Mouse (Mus musculus) midbrain, embryonic 16.5 days (tissue): ENCODE measurements at regions not wholly inside any gene's neighbourhood (a gene's known extent, or its start where the extent isn't known, plus 50 kb on each side); places are given as distances from the start of the nearest gene placed in this dataset.
A peak's percentile ranks its signal among the peaks of the same experiment; 100 is the strongest.

Experiments used
- ATAC-seq: fragments of 200-750 bp; cut with Nextera tagmentation; 2 replicates; pipeline ENCODE4 v1.8.0; 2017; ENCODE audit warnings: moderate TSS enrichment
- H3K27ac ChIP-seq: fragments of 300-500 bp; sonication (generic); 2 replicates; pipeline ENCODE4 v1.5.1; 2014; ENCODE audit warnings: mild to moderate bottlenecking, low read length, mixed read lengths
- H3K27me3 ChIP-seq: fragments of 300-500 bp; sonication (generic); 2 replicates; pipeline ENCODE4 v1.6.1; 2014; ENCODE audit warnings: low read depth, low read length, mixed read lengths; ENCODE audit not compliant: control insufficient read depth, insufficient read depth
- H3K36me3 ChIP-seq: fragments of 300-500 bp; sonication (generic); 2 replicates; pipeline ENCODE4 v1.6.1; 2014; ENCODE audit warnings: mild to moderate bottlenecking, low read length, moderate library complexity, mixed read lengths; ENCODE audit not compliant: control insufficient read depth, insufficient read depth
- H3K4me1 ChIP-seq: fragments of 300-500 bp; sonication (generic); 2 replicates; pipeline ENCODE4 v1.6.1; 2014; ENCODE audit warnings: mild to moderate bottlenecking, low read length, mixed read lengths; ENCODE audit not compliant: control insufficient read depth, insufficient read depth
- H3K4me2 ChIP-seq: fragments of 300-500 bp; sonication (generic); 2 replicates; pipeline ENCODE4 v1.6.1; 2014; ENCODE audit warnings: mild to moderate bottlenecking, low read length, mixed read lengths
- H3K4me3 ChIP-seq: fragments of 300-500 bp; sonication (generic); 2 replicates; pipeline ENCODE4 v1.5.1; 2014; ENCODE audit warnings: low read depth, mild to moderate bottlenecking, low read length, moderate library complexity, mixed read lengths
- H3K9ac ChIP-seq: fragments of 300-500 bp; sonication (generic); 2 replicates; pipeline ENCODE4 v1.6.1; 2014; ENCODE audit warnings: low read depth, low read length, mixed read lengths
- H3K9me3 ChIP-seq: fragments of 300-500 bp; sonication (generic); replicated peaks from 2 replicates; pipeline ENCODE4 v1.6.1; 2014; ENCODE audit warnings: mild to moderate bottlenecking, low read length, mixed read lengths; ENCODE audit not compliant: control insufficient read depth, poor library complexity, severe bottlenecking
- WGBS: fragments of 180-500 bp; shearing (Covaris S2); extraction: QIAGEN DNeasy Blood & Tissue Kit; methylation state at CpG from one replicate; pipeline ENCODE4 v1.1.7; 2014; 5-methylcytosine and 5-hydroxymethylcytosine counted together

GRCm38 (mm10) chr9:41542511-41542910, 381.0 kb upstream of the Ubash3b start:
- Histone ChIP-seq H3K27ac (no peak overlapping the region), H3K4me3 (no peak overlapping the region), H3K4me2 (no peak overlapping the region), H3K36me3 (no peaks in the 10 kb centered on the region), H3K9me3 (no peaks in the 10 kb centered on the region), H3K27me3 (no peaks in the 10 kb centered on the region), H3K4me1 (no peaks in the 10 kb centered on the region; the same call in 1 of the 2 replicates), H3K9ac (no peak overlapping the region)
- 93% methylated on average over 5 of the region's 5 CpGs for WGBS
- no peak for ATAC-seq

- Histone ChIP-seq H3K4me3 (no peak overlapping the region), H3K27me3 (no peaks in the 10 kb centered on the region), H3K36me3 (no peaks in the 10 kb centered on the region), H3K27ac (peak overlapping the region; percentile 60), H3K9me3 (no peaks in the 10 kb centered on the region), H3K4me2 (no peak overlapping the region), H3K9ac (no peak overlapping the region), H3K4me1 (no peaks in the 10 kb centered on the region; the same call in 1 of the 2 replicates)
- 54% methylated on average over 6 of the region's 6 CpGs for WGBS
- no peak for ATAC-seq
Observed at GRCm38 (mm10) chr9:41541327-41541726, 379.8 kb upstream of the Ubash3b start.

GRCm38 (mm10) chr9:41532786-41533185, 371.3 kb upstream of the Ubash3b start:
- Histone ChIP-seq H3K27ac (no peak overlapping the region), H3K36me3 (no peaks in the 10 kb centered on the region), H3K9me3 (no peaks in the 10 kb centered on the region), H3K9ac (no peak overlapping the region), H3K4me1 (peaks cover 3% of the 10 kb centered on the region), H3K4me2 (no peak overlapping the region), H3K27me3 (no peaks in the 10 kb centered on the region), H3K4me3 (no peak overlapping the region)
- WGBS: 76% methylated on average over 3 of the region's 3 CpGs
- no peak for ATAC-seq

- H3K36me3 ChIP-seq: no peaks in the 10 kb centered on the region
- no peaks in the 10 kb centered on the region for H3K27me3 ChIP-seq
- H3K4me1 ChIP-seq: peaks cover 3% of the 10 kb centered on the region
- WGBS: 79% methylated on average over 7 of the region's 7 CpGs
- no peak overlapping the region for H3K27ac ChIP-seq
- no peak for ATAC-seq
- H3K4me3 ChIP-seq: no peak overlapping the region
- no peak overlapping the region for H3K4me2 ChIP-seq
- no peak overlapping the region for H3K9ac ChIP-seq
- no peaks in the 10 kb centered on the region for H3K9me3 ChIP-seq
Observed at GRCm38 (mm10) chr9:41532290-41532689, 370.8 kb upstream of the Ubash3b start.

GRCm38 (mm10) chr9:41531596-41531995, 370.1 kb upstream of the Ubash3b start:
- no peak overlapping the region for H3K27ac ChIP-seq
- no peaks in the 10 kb centered on the region for H3K27me3 ChIP-seq
- 80% methylated on average over 6 of the region's 6 CpGs for WGBS

GRCm38 (mm10) chr9:41526126-41526525, 364.6 kb upstream of the Ubash3b start:
- H3K4me2 ChIP-seq: no peak overlapping the region
- WGBS: 25% methylated on average over 8 of the region's 8 CpGs

More at GRCm38 (mm10) chr9:41531596-41531995, 370.1 kb upstream of the Ubash3b start:
- ATAC-seq: no peak
- H3K36me3 ChIP-seq: no peaks in the 10 kb centered on the region
- no peak overlapping the region for H3K4me2 ChIP-seq
- H3K4me3 ChIP-seq: no peak overlapping the region
- H3K9ac ChIP-seq: no peak overlapping the region
- H3K4me1 ChIP-seq: peaks cover 6% of the 10 kb centered on the region
- H3K9me3 ChIP-seq: no peaks in the 10 kb centered on the region

GRCm38 (mm10) chr9:41525534-41525933, 364.0 kb upstream of the Ubash3b start:
- H3K27me3 ChIP-seq: no peaks in the 10 kb centered on the region
- no peak for ATAC-seq
- peak overlapping the region; percentile 84 for H3K27ac ChIP-seq
- H3K4me2 ChIP-seq: no peak overlapping the region
- peak overlapping the region; percentile 23; the same call in 1 of the 2 replicates for H3K9ac ChIP-seq
- H3K4me3 ChIP-seq: no peak overlapping the region
- no peaks in the 10 kb centered on the region for H3K9me3 ChIP-seq
- peaks cover 33% of the 10 kb centered on the region for H3K4me1 ChIP-seq
- 38% methylated on average over 1 of the region's 1 CpGs for WGBS
- no peaks in the 10 kb centered on the region for H3K36me3 ChIP-seq

More at GRCm38 (mm10) chr9:41526126-41526525, 364.6 kb upstream of the Ubash3b start:
- 0 out of 2 replicates have a peak overlapping the region, but pooled peaks have one; percentile 23 for H3K9ac ChIP-seq
- no peak overlapping the region for H3K4me3 ChIP-seq
- ATAC-seq: no peak
- no peaks in the 10 kb centered on the region for H3K9me3 ChIP-seq
- no peaks in the 10 kb centered on the region for H3K36me3 ChIP-seq
- H3K27me3 ChIP-seq: no peaks in the 10 kb centered on the region
- peaks cover 33% of the 10 kb centered on the region for H3K4me1 ChIP-seq
- H3K27ac ChIP-seq: peak overlapping the region; percentile 84

GRCm38 (mm10) chr9:41524591-41524990, 363.1 kb upstream of the Ubash3b start:
- Histone ChIP-seq H3K36me3 (no peaks in the 10 kb centered on the region), H3K27ac (peak overlapping the region; percentile 84), H3K4me3 (no peak overlapping the region), H3K4me2 (no peak overlapping the region), H3K27me3 (no peaks in the 10 kb centered on the region), H3K9me3 (no peaks in the 10 kb centered on the region), H3K9ac (no peak overlapping the region), H3K4me1 (peaks cover 33% of the 10 kb centered on the region)
- WGBS: 37% methylated on average over 7 of the region's 7 CpGs
- peak; percentile 83 for ATAC-seq

- H3K4me1 ChIP-seq: peaks cover 33% of the 10 kb centered on the region
- no peak overlapping the region; the same call in 1 of the 2 replicates for H3K9ac ChIP-seq
- H3K4me2 ChIP-seq: no peak overlapping the region
- ATAC-seq: peak; percentile 37
- H3K9me3 ChIP-seq: no peaks in the 10 kb centered on the region
- no peaks in the 10 kb centered on the region for H3K36me3 ChIP-seq
- H3K4me3 ChIP-seq: no peak overlapping the region
- no peaks in the 10 kb centered on the region for H3K27me3 ChIP-seq
- WGBS: 98% methylated on average over 2 of the region's 2 CpGs
- H3K27ac ChIP-seq: peak overlapping the region; percentile 84
Observed at GRCm38 (mm10) chr9:41523969-41524368, 362.5 kb upstream of the Ubash3b start.
